Mouse (Mus musculus): Measurements from ENCODE around the gene Tnip2. TPM values are rescaled to one million over a fixed set of nuclear protein-coding genes. Genes with fewer than 3 reads are reported as not detected.

Tnip2 gene
- 29.1 TPM for total RNA-seq (2023)

GRCm38 (mm10) chr5:34513466-34514217 is at the start of gene Tnip2:
Gene Tnip2 (minus strand): TSS chr5:34513991.

GRCm38 (mm10) chr5:34525663-34526476 is 12.1 kb upstream of the Tnip2 start, which contains the start of gene Sh3bp2:
Gene Sh3bp2 (plus strand): TSS chr5:34525838.

Other genes with a start within 250 kb of the Tnip2 start
- gene Zfyve28, start 225.5 kb downstream of the Tnip2 start, total RNA-seq (2023), result 4.0 TPM
- gene Cfap99, start 225.4 kb downstream of the Tnip2 start, total RNA-seq (2023), result not detected
- 254 TPM for gene Rnf4, start 177.7 kb downstream of the Tnip2 start, total RNA-seq (2023)
- gene Fam193a, start 144.1 kb downstream of the Tnip2 start, total RNA-seq (2023), result 96.9 TPM
- 9.9 TPM for gene Sh3bp2, start 11.8 kb upstream of the Tnip2 start, total RNA-seq (2023)
- 330 TPM for gene Add1, start 59.7 kb upstream of the Tnip2 start, total RNA-seq (2023)
- 50.9 TPM for gene Mfsd10, start 123.2 kb upstream of the Tnip2 start, total RNA-seq (2023)
- 45.9 TPM for gene Nop14, start 146.2 kb upstream of the Tnip2 start, total RNA-seq (2023)
- gene Grk4, start 146.4 kb upstream of the Tnip2 start, total RNA-seq (2023), result 4.9 TPM
- gene Htt, start 247.7 kb upstream of the Tnip2 start, total RNA-seq (2023), result 61.2 TPM

Data from CD4-positive naive resting alpha-beta T cell, adult 76 days (primary cell).